Mouse (Mus musculus) embryo, embryonic 10.5 days (tissue): Measurements from ENCODE around the gene Ermn.

Experiments
- DNase-seq: peaks from one replicate; pipeline ENCODE4 v3.0.0-alpha.2; 2015; ENCODE audit warnings: low spot score

The Ermn gene

DNA sequence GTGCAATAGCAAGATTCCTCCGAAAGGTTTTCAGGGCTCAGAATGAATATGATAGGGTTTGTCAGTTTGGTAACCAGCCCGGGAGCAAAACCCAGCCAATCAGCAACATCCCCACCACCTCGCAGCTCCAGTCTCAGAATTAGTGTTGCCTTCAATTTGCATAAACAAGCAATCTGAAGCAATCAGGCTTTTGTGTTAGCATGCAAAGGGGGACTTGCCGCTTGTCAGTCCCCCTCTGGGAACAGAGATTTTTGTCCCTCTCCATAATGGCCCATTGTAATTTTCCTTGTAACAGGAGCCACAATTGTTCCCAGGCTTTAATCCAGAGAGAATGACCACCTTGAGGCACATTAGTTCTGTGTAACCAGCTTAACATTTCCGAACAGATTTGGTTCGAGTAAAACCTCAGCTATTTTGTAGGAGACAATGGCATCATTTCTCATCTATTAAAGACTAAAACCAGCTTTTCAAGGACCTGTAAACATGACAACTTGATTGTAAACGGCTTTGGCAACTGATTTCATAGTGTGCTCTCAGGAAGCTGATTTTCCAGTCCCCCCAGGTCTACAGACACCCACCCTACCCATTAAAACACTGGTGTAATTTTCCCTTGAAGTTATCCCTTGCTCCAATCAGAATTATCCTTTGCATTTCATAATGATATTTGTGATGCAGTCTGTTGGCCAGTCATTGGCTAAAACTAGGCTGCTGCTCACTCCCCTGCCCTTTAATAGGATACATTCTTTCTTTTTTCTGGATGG, at the start of gene Ermn:
Gene Ermn, minus strand, starts transcription at position 44 of the 761 bp plus-strand sequence.
- DNase-seq: peak; percentile 28

DNA sequence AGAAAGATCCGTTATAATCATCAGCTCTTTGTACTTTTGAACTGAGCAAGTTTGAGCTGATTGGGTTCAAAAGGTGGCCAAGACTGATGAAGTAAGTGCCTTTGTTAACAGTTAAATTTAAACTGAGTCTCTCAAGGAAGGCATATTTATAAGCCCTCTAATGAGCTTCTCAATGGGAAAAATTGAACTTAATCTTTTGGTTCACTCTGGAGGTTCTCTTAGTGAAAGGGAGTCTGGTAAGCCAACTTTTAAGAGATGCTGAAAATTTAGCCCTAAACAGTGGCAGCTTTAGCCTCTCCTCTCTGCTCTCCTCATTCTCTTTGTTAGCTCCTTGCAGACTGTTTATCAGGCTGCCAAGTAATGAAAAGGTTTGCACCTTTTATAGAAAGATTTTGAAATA, 42.2 kb upstream of the Ermn start:
- peak; percentile 1 for DNase-seq

DNA sequence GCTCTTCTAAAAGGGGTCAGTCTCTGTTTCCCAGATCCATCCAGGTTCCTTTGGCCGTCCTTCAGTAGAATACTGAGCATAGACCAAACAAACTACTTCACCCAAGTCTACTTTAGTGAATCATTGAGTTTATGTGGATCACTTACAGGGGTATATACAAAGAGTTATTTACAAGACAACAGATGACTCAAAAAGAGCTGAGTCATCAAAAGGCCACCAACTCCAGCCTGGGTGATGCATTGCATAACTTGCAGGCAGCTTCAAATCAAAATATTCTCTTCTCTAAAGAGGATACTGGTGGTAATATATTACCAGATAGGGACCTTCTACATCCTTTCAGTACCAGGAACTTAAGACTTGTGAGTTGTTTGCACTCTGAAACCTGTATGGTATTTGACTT, 33.8 kb upstream of the Ermn start:
- no peak for DNase-seq

DNA sequence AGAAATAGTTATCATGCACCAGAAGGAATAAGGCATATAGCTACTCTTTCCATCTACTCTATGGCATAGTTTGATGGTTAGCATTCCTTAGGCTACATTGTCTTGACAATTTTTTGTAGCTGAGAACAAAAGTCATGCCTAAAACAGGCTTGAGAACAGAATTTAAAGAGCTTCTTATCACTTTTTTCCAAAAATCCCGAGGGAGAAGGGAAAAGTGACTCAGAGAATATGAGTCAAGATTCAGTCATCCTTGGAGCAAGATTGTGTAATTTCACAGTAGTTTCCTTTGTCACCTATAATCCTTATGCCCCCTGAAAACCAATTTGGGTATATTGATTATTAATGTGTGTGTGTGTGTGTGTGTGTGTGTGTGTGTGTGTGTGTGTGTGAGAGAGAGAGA, 27.2 kb upstream of the Ermn start:
- DNase-seq: no peak

DNA sequence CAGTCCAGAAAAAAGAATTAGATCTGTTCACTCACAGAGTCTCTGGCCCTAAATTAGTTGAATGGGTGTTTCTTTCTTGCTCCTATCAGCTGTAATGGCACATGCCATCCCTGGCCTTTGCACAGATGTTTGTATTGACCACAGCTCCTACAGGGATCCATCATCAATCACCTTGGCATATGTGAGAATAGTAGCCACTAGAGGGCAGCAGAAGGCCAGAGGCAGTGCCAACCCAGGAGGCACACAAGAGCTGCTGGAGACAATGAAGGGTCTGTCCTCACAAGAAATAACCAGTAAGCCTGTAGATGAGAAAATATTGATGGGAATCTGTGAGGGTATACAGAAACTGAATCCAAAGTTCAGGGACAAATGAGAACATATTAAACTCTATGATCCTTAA, 2.7 kb upstream of the Ermn start:
- DNase-seq: peak; percentile 84

DNA sequence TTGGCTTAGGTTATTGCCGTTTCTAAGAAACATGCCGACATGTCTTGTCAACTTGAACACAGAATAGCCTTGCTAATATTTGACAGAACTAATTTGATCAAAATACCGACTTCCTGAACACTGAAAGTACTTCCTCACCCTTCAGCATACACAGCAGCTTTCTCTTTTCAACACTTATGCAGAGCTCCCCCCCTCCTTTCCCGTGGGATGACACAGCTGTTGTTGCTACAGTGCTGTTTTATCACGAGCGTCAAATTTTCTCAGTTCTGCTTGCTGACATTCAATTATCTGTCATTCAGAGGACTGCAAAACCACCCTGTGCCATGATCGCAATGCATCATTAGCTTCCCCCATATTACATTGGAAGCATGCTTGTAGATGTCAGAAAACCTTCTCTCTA, 10.8 kb downstream of the Ermn start:
- DNase-seq: no peak

DNA sequence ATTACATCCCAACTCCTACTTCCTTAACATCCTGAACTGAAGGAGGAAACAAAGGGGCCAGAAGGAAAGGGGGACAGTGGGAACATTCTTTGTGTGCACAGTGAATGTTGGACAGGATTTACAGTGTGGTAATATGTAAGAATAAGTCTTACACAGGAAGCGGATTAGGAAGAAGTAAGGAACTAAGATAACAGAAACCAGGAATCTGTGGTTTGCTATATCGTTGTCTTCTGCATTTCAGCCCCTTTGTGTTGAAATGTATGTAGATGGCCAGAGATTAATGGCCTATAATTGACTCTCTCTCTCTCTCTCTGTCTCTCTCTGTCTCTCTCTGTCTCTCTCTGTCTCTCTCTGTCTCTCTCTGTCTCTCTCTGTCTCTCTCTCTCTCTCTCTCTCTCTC, 15.7 kb downstream of the Ermn start:
- no peak for DNase-seq

DNA sequence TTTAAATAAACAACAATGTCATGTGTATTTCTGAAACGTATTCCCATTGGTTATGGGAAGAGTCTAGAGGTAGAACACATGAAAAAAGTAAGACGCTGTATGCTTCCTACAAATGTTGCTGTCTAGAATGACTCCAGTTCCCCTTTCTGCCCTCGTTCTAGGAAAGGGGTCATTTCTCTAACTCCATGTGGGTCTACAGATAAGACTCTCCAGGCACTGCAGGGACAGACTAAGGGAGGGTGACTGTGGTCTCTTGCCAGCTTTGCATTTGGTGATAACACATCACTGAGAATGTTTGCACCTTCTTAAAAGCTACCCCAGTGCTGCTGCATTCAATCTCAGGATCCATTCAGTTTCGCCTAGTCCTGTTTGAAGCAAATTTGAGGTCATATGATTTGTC, 17.0 kb downstream of the Ermn start:
- DNase-seq: no peak

DNA sequence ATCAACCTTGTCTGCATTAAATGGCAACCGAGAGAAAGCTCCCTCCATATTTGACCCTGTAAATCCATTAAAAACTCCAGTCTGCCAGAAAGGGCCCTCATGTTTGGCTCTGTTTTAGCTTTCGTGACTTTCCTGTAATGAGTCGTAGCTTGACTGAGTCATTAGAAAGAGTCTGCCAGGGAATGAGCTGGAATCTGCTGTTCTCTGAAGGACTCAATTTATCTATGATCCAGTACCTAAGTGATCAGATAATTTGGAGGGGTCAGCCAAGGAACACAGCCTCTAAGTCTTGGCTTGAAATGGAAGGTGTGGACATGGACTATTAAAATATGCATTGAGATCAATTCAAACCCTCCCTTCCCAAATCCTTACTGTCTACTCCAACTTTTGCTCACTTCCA, 21.2 kb downstream of the Ermn start:
- no peak for DNase-seq

DNA sequence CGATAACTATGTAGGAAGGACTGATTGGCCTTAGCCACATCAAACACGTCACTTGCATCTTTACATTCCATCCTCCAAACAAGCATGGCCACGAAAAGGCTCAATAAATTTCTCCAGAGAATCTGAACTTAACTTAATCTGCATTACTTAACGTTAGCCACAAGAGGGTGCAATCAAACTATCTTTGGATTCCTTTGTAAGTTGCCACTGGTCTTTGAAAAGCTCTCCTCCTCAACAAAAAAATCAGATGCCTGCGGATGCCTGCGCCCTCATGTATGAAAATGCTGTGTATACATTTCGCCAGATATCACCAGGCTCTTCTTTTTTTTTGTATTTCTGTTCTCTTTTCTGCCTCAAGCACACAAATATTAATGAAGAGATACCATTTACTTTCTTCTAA, 23.3 kb downstream of the Ermn start:
- DNase-seq: peak; percentile 86

DNA sequence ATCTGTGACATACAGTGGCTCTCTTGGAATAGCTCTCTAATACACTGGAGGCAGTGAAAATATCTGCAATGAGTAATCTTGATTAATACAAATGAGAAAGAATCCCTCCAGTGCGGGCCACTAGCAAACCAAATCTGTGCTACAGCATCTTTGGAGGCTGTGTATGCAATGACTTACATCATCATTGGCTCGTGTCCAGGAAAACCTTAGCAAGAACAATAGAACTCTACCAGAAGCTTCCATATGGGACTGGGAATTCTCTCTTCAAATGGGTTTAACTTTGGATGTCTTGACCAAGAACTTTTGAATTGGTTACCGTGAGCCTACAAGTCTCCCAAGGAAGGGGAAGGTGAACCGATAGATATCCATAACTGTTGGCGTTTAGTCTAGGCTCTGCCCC, 25.9 kb downstream of the Ermn start:
- DNase-seq: no peak

DNA sequence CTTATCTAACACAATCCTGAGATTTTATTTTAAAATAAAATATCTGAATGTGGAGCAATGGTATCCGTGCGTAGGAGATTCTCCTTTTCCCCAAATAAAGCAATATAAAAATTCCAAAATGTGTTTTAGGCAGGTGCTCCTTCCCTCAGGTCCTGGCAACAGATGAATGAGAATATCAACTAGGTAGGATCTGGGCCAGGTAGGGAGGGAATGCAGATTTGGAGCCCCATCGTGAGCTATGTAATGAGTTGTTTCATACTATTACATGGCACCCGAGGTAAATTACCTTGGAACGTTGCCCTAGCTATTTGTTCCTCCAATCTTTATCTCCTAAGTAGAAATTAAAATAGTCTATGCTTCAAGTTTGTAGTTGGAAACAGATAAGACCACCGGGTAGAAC, 29.1 kb downstream of the Ermn start:
- DNase-seq: no peak

DNA sequence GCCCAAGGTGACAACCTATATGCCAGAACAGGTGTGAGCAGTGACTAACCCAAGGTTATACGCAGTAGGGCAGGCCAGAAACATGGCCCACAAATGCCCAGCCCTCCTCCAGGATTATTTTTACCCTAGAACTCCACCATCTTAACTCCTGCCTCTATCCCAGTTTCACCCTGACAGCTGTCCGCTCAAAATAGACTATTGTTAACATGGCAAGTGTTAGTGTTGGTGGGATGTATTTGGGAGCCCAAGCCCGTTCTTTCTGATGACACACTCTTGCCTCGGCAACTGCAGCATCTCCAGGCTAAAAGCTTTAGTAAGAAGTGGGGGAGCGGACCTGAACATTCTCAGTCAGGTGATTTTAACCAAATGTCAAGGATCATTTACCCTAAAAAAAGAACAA, 45.6 kb downstream of the Ermn start:
- no peak for DNase-seq

DNA sequence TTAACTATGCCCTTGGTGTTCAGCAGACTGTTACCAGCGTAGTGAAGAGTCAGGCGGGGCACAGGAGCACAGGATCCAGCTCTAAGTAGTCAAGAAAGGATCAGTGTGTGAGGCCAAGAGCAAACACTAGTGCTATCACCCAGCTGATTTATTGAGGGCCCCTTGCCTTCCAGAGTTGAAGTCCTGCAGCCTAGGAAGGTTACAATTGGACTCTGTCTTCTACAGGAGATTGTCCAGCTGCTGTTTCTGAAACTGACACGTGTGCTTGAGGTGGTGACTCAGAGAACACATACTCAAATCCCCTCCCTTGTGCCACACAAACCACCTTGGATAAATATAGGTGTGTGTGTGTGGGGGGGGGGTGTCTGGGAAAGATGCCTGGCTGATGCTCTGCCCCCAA, 51.2 kb downstream of the Ermn start:
- peak; percentile 4 for DNase-seq

DNA sequence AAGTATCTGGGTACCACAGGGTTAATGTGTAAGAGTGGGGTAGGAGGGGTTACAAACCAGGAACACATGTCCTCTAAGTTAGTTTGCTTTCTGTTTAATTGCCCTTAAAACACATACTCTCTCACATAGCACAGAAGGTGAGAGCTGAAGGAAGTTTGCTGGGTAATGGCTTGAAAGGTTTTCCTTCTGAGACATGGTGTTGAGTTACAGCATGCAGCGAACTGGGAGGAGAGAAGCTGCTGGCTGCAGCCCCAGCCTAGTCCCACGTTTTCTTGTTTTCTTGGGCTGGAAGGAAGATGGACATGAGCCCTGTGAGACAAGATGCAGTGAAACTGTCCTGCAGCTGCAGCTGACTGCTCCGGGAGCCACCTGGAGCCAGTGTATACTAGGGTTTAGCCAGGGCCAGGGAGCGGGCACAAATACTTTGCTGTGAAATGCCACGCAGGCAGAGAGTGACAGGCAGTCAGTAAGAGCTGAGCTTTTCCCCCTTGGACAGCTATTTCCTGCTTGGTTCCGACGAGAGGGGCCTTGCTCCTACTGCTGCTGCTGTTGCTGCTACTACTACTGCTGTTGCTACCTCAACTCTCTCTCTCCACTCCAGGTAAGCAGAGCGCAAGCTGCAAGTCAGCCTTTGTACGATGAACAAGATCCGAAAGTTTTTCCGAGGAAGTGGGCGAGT, 54.8 kb downstream of the Ermn start, which contains the start of gene Galnt5:
Gene Galnt5, plus strand, starts transcription at position 133 of the 679 bp plus-strand sequence.
- peak; percentile 51 for DNase-seq
